Mouse (Mus musculus): ENCODE results near the gene Dbh.

The Dbh gene

GRCm38 (mm10) chr2:27164796-27165590, at the start of gene Dbh:
Dbh (plus strand) TSS chr2:27165233.
- DNase-seq, result no peak

DNA sequence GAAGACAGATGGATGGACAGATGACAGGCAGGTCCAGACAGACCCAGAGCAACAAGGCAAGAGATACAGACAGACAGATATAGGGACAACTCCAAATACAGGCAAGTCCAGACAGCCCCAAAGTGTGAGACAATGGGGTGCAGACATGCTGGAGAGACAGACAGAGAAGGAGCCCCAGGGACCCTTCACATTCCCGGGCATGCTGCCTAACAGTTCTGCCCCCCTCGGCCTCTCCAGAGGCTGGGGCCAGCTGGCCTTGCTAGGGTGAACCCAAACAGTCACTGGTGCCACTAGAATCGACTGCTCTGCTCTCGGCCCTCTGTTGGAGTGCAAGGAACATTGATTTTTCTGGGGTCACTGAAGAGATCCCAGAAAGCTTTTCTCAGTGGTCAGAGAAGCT, 46.6 kb upstream of the Dbh start:
- no peak for DNase-seq

GRCm38 (mm10) chr2:27119766-27120165, 45.3 kb upstream of the Dbh start:
- no peak for DNase-seq

DNA sequence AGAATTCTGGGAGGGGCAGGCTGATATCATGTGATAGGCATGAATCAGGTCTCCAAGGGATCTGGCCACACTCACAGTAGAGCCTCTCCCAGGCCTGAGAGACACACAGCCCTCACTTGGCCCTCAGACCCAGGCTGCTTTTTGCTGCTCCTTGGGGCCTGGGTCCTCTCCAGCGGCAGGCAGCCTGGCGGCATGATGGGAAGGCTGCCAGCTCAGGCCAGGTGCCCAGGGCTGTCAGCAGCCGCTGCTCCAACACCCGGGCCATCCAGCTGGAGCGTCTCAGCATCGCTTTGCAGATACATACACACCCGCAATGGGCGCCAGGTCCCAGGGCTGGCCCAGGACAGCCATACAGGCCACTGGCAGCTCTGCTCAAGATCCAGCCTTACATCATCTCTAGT, 44.8 kb upstream of the Dbh start:
- peak; percentile 41 for DNase-seq

- peak; percentile 57 for DNase-seq
These were observed 43.2 kb upstream of the Dbh start for GRCm38 (mm10) chr2:27121626-27122355.

GRCm38 (mm10) chr2:27122578-27122977, 42.5 kb upstream of the Dbh start:
- no peak for DNase-seq

DNA sequence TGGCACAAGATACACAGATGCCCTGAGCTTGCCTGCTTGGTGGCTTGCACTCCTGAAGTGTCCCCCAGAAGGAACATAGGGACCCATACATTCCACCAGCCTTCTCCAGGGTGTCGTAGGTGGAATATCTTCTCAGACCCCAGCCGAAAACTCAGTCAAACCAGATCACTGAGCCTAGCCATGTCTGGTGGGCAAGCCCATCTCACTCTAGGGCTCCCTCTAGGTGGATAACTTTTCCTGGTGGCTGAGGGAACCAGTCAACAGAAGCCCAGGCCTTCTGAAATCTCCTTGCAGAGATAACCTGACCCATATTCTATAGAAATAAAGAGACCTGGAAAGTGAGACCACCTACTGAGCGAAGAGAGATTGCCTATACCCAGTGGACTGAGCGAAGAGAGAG, 41.9 kb upstream of the Dbh start:
- DNase-seq, result no peak

DNA sequence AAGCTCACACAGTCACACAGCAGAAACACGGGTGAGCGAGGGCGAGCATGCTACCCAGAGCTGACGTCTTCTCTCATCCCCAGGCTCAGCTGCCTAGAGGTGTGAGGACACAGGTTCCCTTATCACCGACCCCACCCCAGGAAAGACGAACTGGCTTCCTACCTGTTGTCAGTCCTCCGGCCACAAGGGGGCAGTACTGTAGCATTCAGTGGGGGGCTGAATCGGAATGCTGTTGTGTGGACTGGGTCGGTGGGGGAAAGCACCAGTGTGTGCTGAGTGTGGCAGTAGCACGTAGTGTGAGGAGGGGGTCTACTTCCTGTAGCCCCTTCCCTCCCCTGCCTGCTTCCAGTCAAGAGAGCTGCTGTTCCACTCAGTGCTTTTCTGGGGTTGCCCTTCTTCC, 39.1 kb upstream of the Dbh start:
- DNase-seq, result peak; percentile 69

GRCm38 (mm10) chr2:27126496-27126895, 38.5 kb upstream of the Dbh start:
- no peak for DNase-seq

- no peak for DNase-seq
These were observed 36.0 kb upstream of the Dbh start for GRCm38 (mm10) chr2:27128990-27129389.

GRCm38 (mm10) chr2:27135935-27136334, 29.1 kb upstream of the Dbh start:
- no peak for DNase-seq

DNA sequence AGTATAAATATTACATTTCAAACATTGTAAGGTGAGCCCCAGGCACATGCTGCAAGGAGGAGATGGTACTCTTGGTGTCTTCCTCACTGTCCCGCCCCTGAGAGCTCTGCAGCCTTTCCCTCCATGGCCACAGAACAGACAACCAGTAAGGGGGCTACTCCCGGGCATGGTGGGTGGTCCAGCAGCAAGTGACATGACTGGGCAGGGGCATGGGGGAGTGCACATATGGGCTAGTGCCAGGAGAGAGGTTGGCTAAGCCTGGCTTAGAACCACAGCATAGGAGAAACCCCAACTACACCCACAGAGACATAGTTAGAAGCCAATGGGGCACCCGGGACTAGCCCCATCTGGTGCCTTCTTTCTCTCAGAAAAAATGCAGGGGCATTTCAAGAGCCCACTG, 28.7 kb upstream of the Dbh start:
- no peak for DNase-seq

DNA sequence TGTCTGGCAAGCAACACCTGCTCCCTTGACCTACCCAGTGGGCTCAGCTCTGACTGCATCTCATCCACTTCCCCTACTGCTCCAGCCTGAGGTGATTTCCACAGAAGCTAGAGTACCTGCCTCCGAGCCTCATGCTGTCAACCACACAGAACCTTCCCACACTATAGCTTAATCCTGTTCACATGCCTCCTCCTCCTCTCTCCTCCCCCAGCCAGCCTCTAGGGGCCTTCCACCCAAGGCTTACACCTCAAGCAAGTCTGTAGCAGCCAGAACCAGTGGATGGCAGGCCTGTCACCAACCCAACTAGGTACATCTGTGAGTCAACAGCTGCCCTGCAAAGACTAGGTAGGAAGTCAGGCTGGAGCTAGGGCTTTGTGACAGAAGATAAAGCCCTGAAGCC, 28.2 kb upstream of the Dbh start:
- no peak for DNase-seq

DNA sequence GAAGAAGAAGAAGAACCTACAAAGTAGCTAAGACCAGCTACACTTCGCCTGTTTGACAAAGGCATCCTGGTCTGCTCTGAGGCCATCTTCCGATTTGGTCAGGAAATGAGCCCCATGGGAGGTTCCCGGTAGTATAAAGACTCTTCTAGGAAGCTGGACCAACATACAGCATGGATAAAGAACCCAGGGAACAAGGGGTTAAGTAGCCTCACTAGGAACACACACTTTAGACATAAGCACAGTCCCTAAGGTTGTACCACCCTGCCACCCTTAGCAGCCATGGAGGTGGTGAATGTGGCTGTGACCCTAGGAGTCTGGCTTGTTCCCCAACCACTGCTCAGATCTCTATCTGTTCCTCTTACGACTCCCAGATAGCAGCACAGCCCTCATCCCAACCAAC, 26.7 kb upstream of the Dbh start:
- no peak for DNase-seq

DNA sequence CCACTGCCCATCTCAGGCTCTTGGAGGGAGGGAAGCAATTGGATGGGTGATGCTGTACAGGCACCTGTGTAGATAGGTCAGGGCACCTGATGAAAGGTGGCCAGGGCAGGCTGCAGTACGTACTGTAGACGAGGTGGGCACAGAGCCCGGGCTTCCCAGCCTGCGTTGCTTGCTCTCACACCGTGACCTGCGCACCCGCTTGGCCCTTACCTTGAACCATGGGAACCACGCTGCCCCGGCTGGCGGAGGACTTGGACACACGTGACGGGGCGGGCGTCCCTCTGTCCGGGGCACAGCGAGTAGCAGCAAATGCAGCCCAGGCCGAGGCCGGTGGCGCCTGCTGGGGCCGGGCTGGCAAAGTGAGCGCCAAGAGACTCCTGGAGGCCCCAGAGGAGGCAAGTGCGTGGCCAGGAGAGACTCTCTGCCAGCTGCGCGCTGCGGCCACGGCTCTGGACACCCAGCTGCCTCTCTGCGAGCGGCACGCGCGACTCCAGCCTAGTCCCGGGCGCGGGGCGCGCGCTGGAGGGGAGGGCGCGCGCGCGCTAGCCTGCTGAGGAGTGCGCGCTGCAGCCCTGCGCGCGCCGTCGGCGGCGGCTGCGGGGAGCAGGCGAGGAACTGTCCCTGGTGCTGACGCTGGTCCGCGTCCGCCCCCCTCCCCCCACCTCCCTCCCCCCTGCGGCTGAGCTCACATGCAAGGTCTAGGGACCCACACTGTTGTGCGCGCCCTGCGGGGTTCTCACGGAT, 22.9 kb upstream of the Dbh start, which contains the start of gene Fam163b:
TSS of gene Fam163b (minus strand) at position 542 of the 744 bp plus-strand sequence.
- DNase-seq, result peak; percentile 74

- DNase-seq, result no peak
These were observed 20.1 kb upstream of the Dbh start for GRCm38 (mm10) chr2:27144957-27145356.

DNA sequence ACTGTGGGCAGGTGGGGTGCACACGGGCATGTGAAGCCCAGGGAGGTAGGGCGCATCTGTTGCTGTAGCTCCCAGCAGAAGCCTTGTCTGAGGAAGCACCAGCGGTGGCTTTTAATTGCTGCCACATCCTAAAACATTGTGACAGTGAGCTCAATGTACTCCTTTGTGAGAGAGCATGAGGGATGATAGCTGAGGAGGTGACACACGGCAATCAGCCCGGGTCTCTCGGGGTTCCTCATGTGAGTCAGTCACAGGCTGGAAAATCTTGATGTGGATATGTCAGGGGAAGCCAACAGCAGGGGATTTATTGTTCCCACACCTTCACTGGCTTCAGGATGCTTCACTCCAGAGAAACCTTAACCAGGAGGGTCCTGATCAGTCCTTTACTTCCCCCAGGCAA, 18.2 kb upstream of the Dbh start:
- no peak for DNase-seq

DNA sequence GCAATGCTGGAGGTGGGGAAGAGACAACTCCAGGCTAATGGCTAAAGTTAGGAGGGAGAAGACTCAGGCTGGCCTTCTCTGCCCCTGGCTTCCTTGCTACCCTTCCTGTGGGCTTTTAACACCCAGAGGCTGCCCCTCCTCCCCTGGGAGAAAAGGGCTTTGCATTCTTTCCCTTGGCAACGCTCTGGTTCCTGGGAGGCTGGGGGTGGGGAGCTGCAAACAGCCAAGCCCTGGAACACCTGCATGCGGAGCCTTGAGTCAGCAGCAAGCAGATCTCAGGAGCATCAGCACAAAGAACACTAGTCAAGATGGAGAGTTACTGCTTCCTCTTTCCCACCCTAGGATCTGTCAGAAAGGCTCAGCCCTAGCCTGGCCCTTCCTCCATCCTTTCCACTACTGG, 15.6 kb upstream of the Dbh start:
- DNase-seq, result no peak

DNA sequence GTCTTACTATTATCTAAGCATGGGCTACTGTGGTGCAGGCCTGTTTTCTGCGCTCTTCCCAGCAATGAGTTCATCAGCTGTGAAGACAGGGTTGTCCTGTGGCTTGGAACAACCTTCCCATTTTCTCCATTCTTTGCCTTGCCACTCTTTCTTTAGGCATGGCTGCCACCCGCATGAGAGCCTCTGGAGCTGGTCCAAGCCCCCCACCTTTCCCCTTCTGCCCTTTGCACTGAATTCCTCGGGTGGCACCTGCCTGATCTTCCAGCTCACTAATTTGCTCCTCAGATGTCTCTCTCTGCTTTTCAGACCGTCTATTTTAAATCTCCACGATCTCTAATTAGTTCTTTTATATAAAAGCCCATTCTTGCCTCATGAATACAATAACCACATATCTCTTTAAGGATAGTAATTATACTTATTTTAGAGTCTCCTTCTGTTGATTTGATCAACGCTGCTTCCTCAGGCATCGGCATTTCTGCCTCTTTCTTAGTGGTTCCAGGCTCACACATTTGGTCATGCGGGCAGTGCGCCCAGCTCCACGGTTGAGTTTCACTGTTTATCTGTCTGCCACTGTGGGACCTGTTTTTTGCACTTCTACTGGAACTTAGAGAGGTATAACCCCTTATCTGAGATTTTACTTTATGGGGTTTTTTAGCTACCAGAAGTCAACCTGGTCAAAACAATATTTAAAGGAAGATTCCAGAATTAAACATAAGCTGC, 10.4 kb upstream of the Dbh start:
- peak; percentile 67 for DNase-seq

DNA sequence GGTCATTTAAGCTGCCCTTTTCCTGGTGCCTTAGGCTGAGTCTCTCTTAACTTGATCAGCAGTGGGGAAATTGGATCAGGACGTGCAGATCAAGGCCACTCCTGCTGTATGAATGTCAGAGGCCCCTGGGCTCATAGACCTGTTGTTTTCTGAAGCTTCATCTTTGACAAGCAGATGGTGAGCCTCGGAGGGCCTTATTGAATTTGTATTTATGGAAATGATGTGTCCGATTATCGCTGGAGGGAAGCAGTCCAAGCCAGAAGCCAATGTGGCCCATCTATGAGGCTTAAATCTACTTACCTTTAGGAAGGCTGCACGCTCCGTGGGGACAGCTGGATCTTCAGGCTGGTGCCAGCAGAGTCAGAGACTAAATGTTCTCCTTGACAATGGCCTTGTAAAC, 8.4 kb upstream of the Dbh start:
- no peak for DNase-seq

DNA sequence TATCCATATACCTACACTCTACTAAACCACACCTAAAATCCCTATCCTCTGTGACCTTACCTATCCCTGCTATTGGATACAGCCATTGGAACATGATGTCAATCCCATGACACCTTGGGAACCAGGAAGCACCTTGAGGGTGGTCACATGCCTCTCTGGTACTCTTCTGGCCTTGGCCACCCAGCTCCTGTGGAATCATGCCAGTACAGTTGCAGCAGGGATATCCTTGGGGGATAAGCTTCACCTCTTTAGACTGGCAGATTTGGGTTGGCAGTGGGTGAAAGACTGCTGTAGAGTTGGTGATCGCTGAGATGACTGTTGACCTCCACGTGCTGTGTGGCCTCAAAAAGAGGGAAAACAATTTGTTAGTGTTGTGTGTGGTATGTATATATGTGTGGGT, 3.5 kb upstream of the Dbh start:
- DNase-seq, result no peak

- DNase-seq, result no peak
These were observed 2.4 kb upstream of the Dbh start for GRCm38 (mm10) chr2:27162656-27163055.

DNA sequence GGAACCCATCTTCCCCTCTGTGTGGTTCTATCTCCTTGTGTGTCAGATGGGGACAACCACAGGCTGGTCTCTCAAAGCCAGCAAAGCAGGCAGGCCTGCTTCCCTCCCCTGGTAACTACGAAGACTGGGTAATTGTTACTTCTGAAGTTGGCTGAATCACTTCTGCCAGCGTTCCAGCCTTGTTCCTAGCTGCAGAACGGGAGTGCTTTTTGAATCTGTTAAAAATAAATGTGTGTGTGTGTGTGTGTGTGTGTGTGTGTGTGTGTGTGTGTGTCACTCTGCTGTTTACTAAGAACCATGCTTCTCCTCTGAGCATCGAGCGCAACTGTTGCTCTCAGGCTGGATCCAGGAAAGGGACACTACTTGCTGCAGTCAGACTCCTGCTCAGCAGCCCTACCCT, 1.2 kb upstream of the Dbh start:
- no peak for DNase-seq
